Mouse (Mus musculus) CH12.LX (cell line): ENCODE measurements around the gene Adprhl2. TPM values are rescaled to one million over a fixed set of nuclear protein-coding genes. Genes with fewer than 3 reads are reported as not detected.

Experiments used
- DNase-seq: peaks from one replicate; pipeline ENCODE4 v3.0.0-alpha.2; 2013; ENCODE audit errors: extremely low read depth
- H3K27ac ChIP-seq: 2 replicates; pipeline ENCODE4 v1.5.1; 2012; ENCODE audit warnings: low read depth, mild to moderate bottlenecking, control low read depth, moderate library complexity; ENCODE audit not compliant: insufficient read depth
- H3K27me3 ChIP-seq: replicated peaks from 2 replicates; pipeline ENCODE3; 2012; ENCODE audit warnings: inconsistent platforms
- H3K36me3 ChIP-seq, 2 experiments: replicated peaks in 1 of 2; 2 replicates each; pipeline versions ENCODE3 to v1.6.1; 2012; ENCODE audit warnings: inconsistent platforms in 1 of 2, low read length in 1 of 2, mild to moderate bottlenecking in 1 of 2, mixed read lengths in 1 of 2, moderate library complexity in 1 of 2; ENCODE audit not compliant: control insufficient read depth in 1 of 2, insufficient read depth in 1 of 2
- H3K4me1 ChIP-seq, 2 experiments: 2 replicates each; pipeline ENCODE4 v1.6.1; 2012; ENCODE audit warnings: inconsistent platforms in 1 of 2, moderate library complexity in 1 of 2; ENCODE audit not compliant: insufficient read depth in 2 of 2, control insufficient read depth in 1 of 2
- H3K4me2 ChIP-seq: 2 replicates; pipeline ENCODE4 v1.6.1; 2012; ENCODE audit warnings: low read depth, mild to moderate bottlenecking, control low read depth; ENCODE audit not compliant: poor library complexity, insufficient read depth, severe bottlenecking
- H3K4me3 ChIP-seq, 3 experiments: fragments of 150-350 bp in 1 of 3; sonication (generic) in 1 of 3; replicated peaks in 1 of 3; 2 replicates each; pipeline versions ENCODE3 to v1.5.1; 2011 to 2012; ENCODE audit warnings: low read depth in 2 of 3, low read length in 2 of 3, mild to moderate bottlenecking in 2 of 3, moderate library complexity in 2 of 3, control low read depth in 1 of 3, improper control_type of control experiment in 1 of 3, inconsistent platforms in 1 of 3, mixed read lengths in 1 of 3; ENCODE audit not compliant: poor library complexity in 1 of 3
- H3K79me2 ChIP-seq: replicated peaks from 2 replicates; pipeline ENCODE4 v1.6.1; 2012; ENCODE audit warnings: mild to moderate bottlenecking, moderate library complexity; ENCODE audit not compliant: control insufficient read depth, poor library complexity, insufficient read depth, severe bottlenecking; ENCODE audit errors: extremely low read depth
- H3K9ac ChIP-seq: 2 replicates; pipeline ENCODE4 v1.6.1; 2012; ENCODE audit warnings: low read depth, mild to moderate bottlenecking, control low read depth, moderate library complexity; ENCODE audit not compliant: insufficient read depth
- H3K9me3 ChIP-seq: replicated peaks from 2 replicates; pipeline ENCODE3; 2012; ENCODE audit warnings: low read length, inconsistent platforms, mixed read lengths
- CHD1 ChIP-seq: IDR thresholded peaks from 2 replicates; pipeline ENCODE4 v1.6.1; 2012; ENCODE audit warnings: low read depth, low read length, improper control_type of control experiment, inconsistent platforms
- CHD2 ChIP-seq: IDR thresholded peaks from 2 replicates; pipeline ENCODE4 v1.6.1; 2011; ENCODE audit warnings: low read length, improper control_type of control experiment
- CTCF ChIP-seq, 2 experiments: IDR thresholded peaks in 1 of 2; conservative IDR thresholded peaks in 1 of 2; 2 replicates each; pipeline ENCODE4 v1.5.1; 2011 to 2012; ENCODE audit warnings: low read depth in 2 of 2, low read length in 2 of 2, improper control_type of control experiment in 1 of 2, inconsistent platforms in 1 of 2, mild to moderate bottlenecking in 1 of 2, moderate library complexity in 1 of 2
- ELF1 ChIP-seq: IDR thresholded peaks from 2 replicates; pipeline ENCODE4 v1.6.1; 2014; ENCODE audit warnings: low read depth, mild to moderate bottlenecking, inconsistent platforms, low read length, improper control_type of control experiment
- HCFC1 ChIP-seq: IDR thresholded peaks from 2 replicates; pipeline ENCODE4 v1.6.1; 2012; ENCODE audit warnings: low read depth, mild to moderate bottlenecking, inconsistent platforms, low read length, improper control_type of control experiment
- IRF4 ChIP-seq: IDR thresholded peaks from 2 replicates; pipeline ENCODE4 v1.6.1; 2014; ENCODE audit warnings: low read depth, mild to moderate bottlenecking, inconsistent platforms, low read length, improper control_type of control experiment
- JUN ChIP-seq: IDR thresholded peaks from 2 replicates; pipeline ENCODE4 v1.6.1; 2011; ENCODE audit warnings: low read depth, mild to moderate bottlenecking, low read length, improper control_type of control experiment, moderate library complexity; ENCODE audit not compliant: insufficient read depth
- JUND ChIP-seq: conservative IDR thresholded peaks from 2 replicates; pipeline ENCODE4 v1.6.1; 2011; ENCODE audit warnings: low read depth, low read length, improper control_type of control experiment
- KAT2A ChIP-seq: IDR thresholded peaks from 2 replicates; pipeline ENCODE4 v1.6.1; 2012; ENCODE audit warnings: low read length, improper control_type of control experiment, inconsistent platforms; ENCODE audit not compliant: insufficient replicate concordance
- MAFK ChIP-seq: IDR thresholded peaks from 2 replicates; pipeline ENCODE4 v1.6.1; 2011; ENCODE audit warnings: low read length, improper control_type of control experiment; ENCODE audit not compliant: insufficient replicate concordance
- MAZ ChIP-seq: IDR thresholded peaks from 2 replicates; pipeline ENCODE4 v1.6.1; 2012; ENCODE audit warnings: low read depth, mild to moderate bottlenecking, inconsistent platforms, low read length, improper control_type of control experiment, moderate library complexity
- MXI1 ChIP-seq: IDR thresholded peaks from 2 replicates; pipeline ENCODE4 v1.6.1; 2011; ENCODE audit warnings: mild to moderate bottlenecking, low read depth, low read length, improper control_type of control experiment
- MYC ChIP-seq: IDR thresholded peaks from 2 replicates; pipeline ENCODE4 v1.6.1; 2011; ENCODE audit warnings: low read depth, mild to moderate bottlenecking, improper control_type of control experiment, low read length
- NELFE ChIP-seq: IDR thresholded peaks from 2 replicates; pipeline ENCODE4 v1.6.1; 2011; ENCODE audit warnings: low read depth, low read length, improper control_type of control experiment
- POLR2A ChIP-seq: IDR thresholded peaks from 2 replicates; pipeline ENCODE4 v1.6.1; 2011; ENCODE audit warnings: low read depth, mild to moderate bottlenecking, improper control_type of control experiment, low read length
- POLR2AphosphoS2 ChIP-seq: IDR thresholded peaks from 2 replicates; pipeline ENCODE4 v1.6.1; 2011; ENCODE audit warnings: low read depth, low read length, improper control_type of control experiment
- RAD21 ChIP-seq: IDR thresholded peaks from 2 replicates; pipeline ENCODE4 v1.6.1; 2011; ENCODE audit warnings: low read depth, mild to moderate bottlenecking, low read length, improper control_type of control experiment, moderate library complexity
- SIN3A ChIP-seq: IDR thresholded peaks from 2 replicates; pipeline ENCODE4 v1.6.1; 2012; ENCODE audit warnings: low read length, improper control_type of control experiment, inconsistent platforms
- SMC3 ChIP-seq: IDR thresholded peaks from 2 replicates; pipeline ENCODE4 v1.6.1; 2011; ENCODE audit warnings: low read depth, low read length, improper control_type of control experiment
- TCF12 ChIP-seq: IDR thresholded peaks from 2 replicates; pipeline ENCODE4 v1.6.1; 2014; ENCODE audit warnings: low read depth, mild to moderate bottlenecking, inconsistent platforms, low read length, improper control_type of control experiment
- USF2 ChIP-seq: conservative IDR thresholded peaks from 2 replicates; pipeline ENCODE4 v1.6.1; 2011; ENCODE audit warnings: low read depth, low read length, improper control_type of control experiment
- ZC3H11A ChIP-seq: IDR thresholded peaks from 2 replicates; pipeline ENCODE4 v1.6.1; 2012; ENCODE audit warnings: low read depth, mild to moderate bottlenecking, inconsistent platforms, low read length, improper control_type of control experiment
- ZKSCAN1 ChIP-seq: IDR thresholded peaks from 2 replicates; pipeline ENCODE4 v1.6.1; 2012; ENCODE audit warnings: low read depth, inconsistent platforms, low read length, improper control_type of control experiment, borderline replicate concordance
- ZMIZ1 ChIP-seq: IDR thresholded peaks from 2 replicates; pipeline ENCODE4 v1.6.1; 2012; ENCODE audit warnings: low read depth, mild to moderate bottlenecking, inconsistent platforms, low read length, improper control_type of control experiment
- ZNF384 ChIP-seq: IDR thresholded peaks from 2 replicates; pipeline ENCODE4 v1.6.1; 2012; ENCODE audit warnings: low read depth, low read length, improper control_type of control experiment, inconsistent platforms
- dilution Hi-C: fragments of 300-500 bp; cut with MboI; formaldehyde crosslinking; loops from 2 replicates; pipeline ENCODE4 v1.14.3; 2020; ENCODE audit warnings: low sequenced_read_pairs; ENCODE audit not compliant: extremely low pct_unique_long_range_greater_than_20kb, extremely low pct_ligation_motif_present
- in situ Hi-C: fragments of 300-500 bp; cut with MboI; formaldehyde crosslinking; loops from 3 replicates; pipeline ENCODE4 v1.14.3; 2019; ENCODE audit warnings: low sequenced_read_pairs, low pct_ligation_motif_present, low pct_unique_long_range_greater_than_20kb, mixed read lengths
- polyA plus RNA-seq: library from polyadenylated mRNA; unstranded; fragments of >175 nt; gene quantifications from 2 replicates; pipeline ENCODE4 v1.2.1, GENCODE M21; 2012; ENCODE audit warnings: low read depth; ENCODE audit not compliant: insufficient read length
- total RNA-seq, 2 experiments: library from RNA; depleted of rRNA; stranded (reverse); fragments of 300-350 nt in 1 of 2; fragments of >200 nt in 1 of 2; gene quantifications; 2 replicates each; pipeline ENCODE4 v1.2.3; 2012 to 2014

The Adprhl2 gene
- total and polyA plus RNA-seq, 3 experiments, result 52.0 to 68.5 (median 59.7) TPM

GRCm38 (mm10) chr4:126309922-126310309, 11.6 kb downstream of the Adprhl2 start:
- H3K27me3 ChIP-seq, result no peaks in the 10 kb centered on the region
- H3K4me3 ChIP-seq, result no peak overlapping the region
- TF ChIP-seq CHD1 (no peak), TCF12 (0 out of 2 replicates have a peak, but pooled peaks have one; percentile 37), ZNF384 (no peak), ELF1 (0 out of 2 replicates have a peak, but pooled peaks have one; percentile 20), RAD21 (peak; percentile 94), MYC (no peak), IRF4 (peak; percentile 32; the same call in 1 of the 2 replicates), MAFK (no peak), ZKSCAN1 (no peak), CTCF (conservative IDR thresholded peaks at IDR 0.05 in 1 of 2, IDR thresholded peaks at IDR 0.05 in 1 of 2; ENCODE audit: low read depth in 2 of 2, low read length in 2 of 2) (peak; percentile 83 to 94; a peak in 3 of 4 replicates), ZMIZ1 (no peak), SMC3 (peak; percentile 94), ZC3H11A (peak; percentile 68), POLR2AphosphoS2 (no peak), USF2 (no peak), MXI1 (no peak), CHD2 (no peak), SIN3A (no peak), KAT2A (no peak), JUN (no peak), POLR2A (no peak), JUND (no peak), NELFE (peak; percentile 30; the same call in 1 of the 2 replicates), HCFC1 (0 out of 2 replicates have a peak, but pooled peaks have one; percentile 35), MAZ (no peak)
- H3K36me3 ChIP-seq, result peaks cover 3 to 19% of the 10 kb centered on the region in 2 experiments
- H3K27ac ChIP-seq, result no peak overlapping the region
- dilution Hi-C loops (no loop called here), in situ Hi-C loops (loop anchor here (5.0 kb wide), 1 partner anchor 38 kb away; no protein-coding TSS in a partner anchor)
- no peaks in the 10 kb centered on the region for H3K79me2 ChIP-seq
- peaks cover 8% of the 10 kb centered on the region for H3K9me3 ChIP-seq
- peak; percentile 81 for DNase-seq
- no peak overlapping the region for H3K9ac ChIP-seq
- peak overlapping the region; percentile 41; the same call in 1 of the 2 replicates for H3K4me2 ChIP-seq
- H3K4me1 ChIP-seq, result peaks cover 0 to 4% of the 10 kb centered on the region in 2 experiments; a peak in 3 of 4 replicates
